19 mouse cellular contexts compared by ENCODE assay signal in the genomic region with DNA sequence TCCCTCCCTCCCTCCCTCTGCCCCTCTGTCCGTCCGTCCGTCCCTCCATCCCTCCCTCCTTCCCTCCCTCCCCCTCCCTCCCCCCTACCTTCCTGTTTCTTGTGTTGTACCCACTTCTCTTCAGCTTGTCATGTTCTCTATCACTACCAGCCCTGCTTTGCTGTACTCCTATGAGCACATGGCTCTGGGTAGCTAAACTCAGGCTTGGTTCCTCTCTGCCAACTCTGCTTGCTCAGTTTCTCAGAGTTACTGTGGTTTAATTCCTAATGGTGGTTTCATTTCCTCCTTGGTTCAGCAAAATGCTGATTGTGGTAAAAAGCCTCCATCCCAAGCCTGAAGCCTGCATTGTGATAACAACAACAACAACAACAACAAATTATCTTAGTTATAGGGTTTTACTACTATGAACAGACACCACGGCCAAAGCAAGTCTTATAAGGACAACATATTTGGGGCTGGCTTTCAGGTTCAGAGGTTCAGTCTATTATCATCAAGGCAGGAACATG.
DNase-seq lines count a peak whose midpoint lies in the region; ATAC-seq lines count a peak whose summit lies in the region.
"Had no signal": no experiment of that assay in that cellular context is flagged by ENCODE, and none has a peak within 500 bp of the region (broad histone marks: within the 10 kb centered on the region; RNA-seq: fewer than 3 reads in every experiment).

No protein-coding gene starts in this region.

- WGBS in limb, embryonic 10.5 days = 92% methylated on average over 1 of the region's 4 CpGs

- no peak overlapping the region for H3K4me3 ChIP-seq in limb, embryonic 10.5 days
- H3K4me3 ChIP-seq: embryonic facial prominence, embryonic 13.5 days; hindbrain, embryonic 15.5 days; limb, embryonic 15.5 days; midbrain, embryonic 13.5 days had no signal

- H3K4me1 ChIP-seq in limb, embryonic 10.5 days = no peaks in the 10 kb centered on the region
- H3K4me1 ChIP-seq: hindbrain, embryonic 15.5 days; limb, embryonic 15.5 days; midbrain, embryonic 13.5 days had no signal

- ATAC-seq in hematopoietic stem cell, adult 5-6 weeks (replicated peaks in 1 of 2; ENCODE audit: insufficient read depth in 1 of 2, low FRiP score in 2 of 2, low TSS enrichment in 1 of 2, low read depth in 1 of 2, poor library complexity in 2 of 2, severe bottlenecking in 2 of 2) = peak; percentile 34 to 44; a peak in 1 of 4 replicates
- ATAC-seq: forebrain, embryonic 16.5 days; midbrain, embryonic 13.5 days had no signal

- H3K27me3 ChIP-seq in splenic B cell, adult 2 months (ENCODE audit: control insufficient read depth, insufficient read depth, low read length, poor library complexity, severe bottlenecking) = no peaks in the 10 kb centered on the region
- H3K27me3 ChIP-seq in limb, embryonic 10.5 days (ENCODE audit: low read depth, poor library complexity, severe bottlenecking) = peaks cover 58% of the 10 kb centered on the region
- H3K27me3 ChIP-seq: embryonic facial prominence, embryonic 13.5 days; midbrain, embryonic 13.5 days had no signal

- H3K36me3 ChIP-seq in splenic B cell, adult 2 months (ENCODE audit: control insufficient read depth, insufficient read depth, low read length, poor library complexity, severe bottlenecking) = no peaks in the 10 kb centered on the region
- H3K36me3 ChIP-seq in limb, embryonic 10.5 days = no peaks in the 10 kb centered on the region
- H3K36me3 ChIP-seq: embryonic facial prominence, embryonic 13.5 days; G1E; hindbrain, embryonic 15.5 days; limb, embryonic 15.5 days; midbrain, embryonic 13.5 days had no signal

- peak; percentile 31 for DNase-seq in layer of hippocampus, adult 11-12 months (ENCODE audit: low spot score)
- DNase-seq in layer of hippocampus, postnatal 10 days (ENCODE audit: low spot score in 2 of 2) = no peak
- peak; percentile 36 to 46 for DNase-seq in spleen, postnatal 36 days (ENCODE audit: low spot score in 2 of 2)
- no peak for DNase-seq in spleen, adult 12 weeks (ENCODE audit: low spot score)
- peak; percentile 52 for DNase-seq in splenic B cell, adult 2 months (ENCODE audit: low read depth, low spot score)
- DNase-seq in cerebellum, adult 8-10 months = no peak
- no peak for DNase-seq in limb, embryonic 10.5 days (ENCODE audit: low spot score)
- DNase-seq: cerebellum, adult 18-20 months; right cerebral cortex, adult 18-20 months; thymus, postnatal 4 days had no signal

- no peaks in the 10 kb centered on the region; the same call in 1 of the 2 replicates for H3K9me3 ChIP-seq in limb, embryonic 10.5 days (replicated peaks)
- H3K9me3 ChIP-seq: embryonic facial prominence, embryonic 13.5 days; hindbrain, embryonic 15.5 days; limb, embryonic 15.5 days; midbrain, embryonic 13.5 days had no signal

- H3K27ac ChIP-seq in limb, embryonic 10.5 days = no peak overlapping the region
- H3K27ac ChIP-seq: embryonic facial prominence, embryonic 13.5 days; hindbrain, embryonic 15.5 days; kidney, postnatal 0 days; limb, embryonic 15.5 days; midbrain, embryonic 13.5 days; stomach, postnatal 0 days had no signal

Comparison
In these comparisons a context has a peak if more than half of its experiments do, and no peak if none do; other contexts are left out.
1. DNase-seq: peak in layer of hippocampus, adult 11-12 months (single experiment), spleen, postnatal 36 days (2 of 2) and splenic B cell, adult 2 months (single experiment); none in layer of hippocampus, postnatal 10 days (0 of 2), spleen, adult 12 weeks (single experiment), cerebellum, adult 8-10 months (single experiment) and limb, embryonic 10.5 days (single experiment).